Mouse (Mus musculus): Measurements from ENCODE around the gene Gm10188.

GRCm38 (mm10) chr1:132268418-132269060 lies 39.0 kb upstream of the Gm10188 start:
- TF ChIP-seq CTCF (IDR thresholded peaks at IDR 0.05; ENCODE audit: low read depth, low read length) (no peak), POLR2A (IDR thresholded peaks at IDR 0.05; ENCODE audit: borderline replicate concordance, low read depth, low read length) (no peak)
